Mouse (Mus musculus): Measurements from ENCODE around the gene Catsper4.

DNA sequence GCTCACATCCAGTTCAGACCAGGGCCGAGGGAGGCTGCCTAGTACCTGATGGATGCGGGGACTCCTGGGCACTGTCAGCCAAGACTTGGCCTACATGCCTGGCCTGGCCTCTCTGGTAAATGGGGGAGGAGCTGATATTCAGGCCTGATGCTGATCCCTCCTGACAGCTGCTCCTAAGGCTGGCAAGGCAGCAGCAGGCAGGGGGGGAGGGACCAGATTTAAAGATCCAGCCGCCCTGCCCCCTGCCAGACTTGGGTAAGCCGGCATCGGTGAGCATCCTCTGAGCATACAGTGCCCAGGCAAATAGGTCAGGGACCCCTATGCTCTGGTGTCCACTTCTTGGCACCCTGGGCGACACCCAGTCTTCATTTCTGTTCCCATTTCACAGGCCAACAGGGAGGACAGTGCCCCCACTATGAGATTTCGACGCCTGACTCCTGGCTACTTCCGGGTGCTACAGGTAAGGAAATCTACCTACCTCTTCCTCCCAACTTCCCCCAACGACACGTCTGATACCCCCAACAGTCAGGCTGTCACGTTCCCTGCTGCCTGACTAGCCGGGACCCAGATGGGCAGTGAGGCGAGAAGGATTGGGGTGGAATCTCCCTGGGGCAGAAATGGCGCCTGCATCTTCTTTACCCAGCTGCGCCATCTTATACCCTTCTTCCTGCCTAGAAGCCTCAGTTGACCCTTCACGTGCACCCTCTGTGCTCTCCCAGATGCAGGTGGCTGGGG is 16.5 kb upstream of the Catsper4 start, which contains the start of gene E130218I03Rik:
- TF ChIP-seq CTCF (IDR thresholded peaks at IDR 0.05; ENCODE audit: extremely low read depth, insufficient read length, insufficient replicate concordance, low read depth, low read length), result no peak
- no peak for TF ChIP-seq POLR2A (IDR thresholded peaks at IDR 0.05; ENCODE audit: low read depth, low read length)
